Mouse (Mus musculus): ENCODE data around the gene Lpar1.

DNA sequence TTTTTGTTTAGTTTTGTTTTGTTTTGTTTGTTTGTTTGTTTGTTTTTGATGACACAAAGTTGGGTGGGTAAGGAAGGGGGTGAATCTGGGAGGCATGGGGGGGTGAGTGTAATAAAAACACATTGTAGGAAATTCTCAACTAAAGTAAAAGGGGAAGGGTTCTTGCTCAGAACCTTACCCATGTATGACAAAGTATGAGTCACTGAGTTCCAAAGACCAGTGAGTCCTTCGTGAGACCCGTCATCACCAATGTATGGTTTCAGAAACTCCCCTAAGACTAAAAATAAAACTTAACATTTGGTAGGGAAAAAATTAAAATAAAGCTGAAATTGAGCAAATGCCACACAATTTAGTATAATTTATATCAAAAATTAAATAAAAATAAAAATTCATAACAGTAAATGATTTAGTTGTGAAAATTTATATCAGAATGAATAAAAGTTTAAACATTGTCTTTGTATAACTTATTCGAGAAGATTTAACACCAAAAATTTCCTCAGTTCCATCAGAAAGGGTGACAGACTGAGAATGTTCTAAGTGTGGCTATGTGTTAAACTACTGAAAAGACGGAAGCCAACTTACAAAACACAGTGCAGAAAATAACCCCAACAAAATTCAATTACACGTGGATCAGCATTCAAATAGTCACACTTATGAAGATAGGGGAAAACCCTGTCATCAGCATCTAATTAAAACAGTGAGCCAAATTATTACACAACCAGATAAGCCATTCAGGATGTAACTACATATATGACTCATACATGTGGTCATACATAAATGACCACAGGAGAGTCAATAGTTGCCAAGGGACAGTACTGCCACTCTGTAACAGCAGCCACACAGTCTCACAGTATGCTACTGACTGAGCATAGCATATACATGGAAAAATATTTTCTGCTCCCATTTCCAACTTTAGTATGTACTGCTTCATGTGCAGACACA, 83.8 kb downstream of the Lpar1 start:
- no peak for TF ChIP-seq EP300 (IDR thresholded peaks at IDR 0.05; ENCODE audit: low read depth)
- TF ChIP-seq CTCF (IDR thresholded peaks at IDR 0.05; ENCODE audit: low read depth), result no peak
